Mouse (Mus musculus) E14TG2a.4 (cell line): ENCODE data around the gene Cryzl1.

Source experiments
- H3K27me3 ChIP-seq: 2 replicates; pipeline ENCODE4 v1.6.1; 2014; ENCODE audit warnings: low read length, control low read depth; ENCODE audit not compliant: insufficient read depth
- H3K36me3 ChIP-seq: 2 replicates; pipeline ENCODE4 v1.6.1; 2014; ENCODE audit warnings: low read length, control low read depth; ENCODE audit not compliant: insufficient read depth
- H3K4me1 ChIP-seq: replicated peaks from 2 replicates; pipeline ENCODE4 v1.6.1; 2014; ENCODE audit warnings: low read depth, low read length, control low read depth
- H3K4me3 ChIP-seq: replicated peaks from 2 replicates; pipeline ENCODE4 v1.5.1; 2014; ENCODE audit warnings: mild to moderate bottlenecking, low read length
- H3K9me3 ChIP-seq: 2 replicates; pipeline ENCODE4 v1.6.1; 2014; ENCODE audit warnings: low read length, control low read depth
- CTCF ChIP-seq: conservative IDR thresholded peaks from 2 replicates; pipeline ENCODE4 v1.5.1; 2014; ENCODE audit warnings: low read length
- NANOG ChIP-seq: IDR thresholded peaks from 2 replicates; pipeline ENCODE4 v1.6.1; 2014; ENCODE audit warnings: borderline replicate concordance, low read length, mixed read lengths
- POU5F1 ChIP-seq: IDR thresholded peaks from 2 replicates; pipeline ENCODE4 v1.6.1; 2014; ENCODE audit warnings: low read length, borderline replicate concordance

The Cryzl1 gene

DNA sequence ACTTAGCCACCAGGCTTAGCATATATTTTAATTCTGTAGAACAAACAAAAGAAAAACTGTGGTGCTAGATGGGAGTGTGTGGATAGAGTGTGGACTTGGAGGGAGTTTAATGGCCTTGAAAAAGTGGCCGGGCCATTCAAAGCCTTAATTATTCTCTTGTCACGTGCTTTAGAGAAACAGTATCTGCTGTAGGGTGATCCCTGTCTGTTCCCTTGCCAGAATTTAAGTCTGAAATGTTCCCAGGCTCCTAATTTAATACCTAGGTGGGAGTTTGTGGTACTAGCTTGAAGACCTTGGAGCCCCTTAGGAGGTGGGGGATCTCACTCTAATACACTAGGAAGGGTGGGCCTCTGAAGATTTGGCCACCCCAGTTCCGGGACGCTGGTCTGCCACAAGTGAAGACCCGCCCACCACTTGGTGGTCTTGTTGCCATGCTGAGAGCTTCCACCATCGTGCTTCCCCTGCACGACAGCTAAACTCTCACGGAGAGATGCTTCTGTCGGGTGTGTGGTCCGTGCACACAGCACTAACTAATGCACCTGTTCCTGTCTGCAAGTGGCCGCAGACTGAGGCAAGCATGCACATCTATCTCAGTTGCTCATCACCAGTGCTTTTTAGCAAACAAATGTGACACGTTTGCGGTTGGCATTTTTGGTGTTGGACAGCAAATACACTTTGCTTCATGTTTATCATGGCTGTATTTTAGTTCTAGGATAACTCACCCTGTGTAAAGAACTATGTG lies 23.0 kb upstream of the Cryzl1 start:
- peaks cover 30% of the 10 kb centered on the region for H3K4me1 ChIP-seq
- no peak overlapping the region for H3K4me3 ChIP-seq
- peaks cover 3% of the 10 kb centered on the region; the same call in 1 of the 2 replicates for H3K36me3 ChIP-seq
- H3K9me3 ChIP-seq: no peaks in the 10 kb centered on the region
- no peak for TF ChIP-seq CTCF
- no peak for TF ChIP-seq POU5F1
- no peak for TF ChIP-seq NANOG
- H3K27me3 ChIP-seq: no peaks in the 10 kb centered on the region

DNA sequence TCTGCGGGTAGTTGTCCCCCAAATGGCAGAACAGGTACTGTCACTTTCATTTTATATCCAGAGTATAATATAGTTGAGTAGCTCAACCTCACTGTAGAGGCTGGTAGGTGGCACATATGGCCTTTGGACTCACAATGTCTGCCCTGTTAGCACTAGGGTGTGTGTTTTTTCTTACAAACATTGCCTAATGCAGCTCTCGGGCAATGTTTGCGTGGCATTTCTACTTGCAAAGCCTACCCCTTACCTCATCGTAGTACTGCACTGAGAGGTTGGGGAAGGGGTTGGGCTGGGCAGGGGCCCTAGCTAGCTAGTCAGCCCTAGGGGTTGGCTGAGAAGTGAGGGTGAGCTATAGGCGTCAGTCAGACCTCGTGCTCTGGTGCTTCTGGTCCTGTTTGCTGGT lies 18.8 kb upstream of the Cryzl1 start:
- Histone ChIP-seq H3K36me3 (peaks cover 5% of the 10 kb centered on the region), H3K27me3 (no peaks in the 10 kb centered on the region), H3K9me3 (no peaks in the 10 kb centered on the region), H3K4me3 (no peak overlapping the region), H3K4me1 (peaks cover 35% of the 10 kb centered on the region)
- no peak for TF ChIP-seq POU5F1
- no peak for TF ChIP-seq CTCF
- TF ChIP-seq NANOG: no peak

DNA sequence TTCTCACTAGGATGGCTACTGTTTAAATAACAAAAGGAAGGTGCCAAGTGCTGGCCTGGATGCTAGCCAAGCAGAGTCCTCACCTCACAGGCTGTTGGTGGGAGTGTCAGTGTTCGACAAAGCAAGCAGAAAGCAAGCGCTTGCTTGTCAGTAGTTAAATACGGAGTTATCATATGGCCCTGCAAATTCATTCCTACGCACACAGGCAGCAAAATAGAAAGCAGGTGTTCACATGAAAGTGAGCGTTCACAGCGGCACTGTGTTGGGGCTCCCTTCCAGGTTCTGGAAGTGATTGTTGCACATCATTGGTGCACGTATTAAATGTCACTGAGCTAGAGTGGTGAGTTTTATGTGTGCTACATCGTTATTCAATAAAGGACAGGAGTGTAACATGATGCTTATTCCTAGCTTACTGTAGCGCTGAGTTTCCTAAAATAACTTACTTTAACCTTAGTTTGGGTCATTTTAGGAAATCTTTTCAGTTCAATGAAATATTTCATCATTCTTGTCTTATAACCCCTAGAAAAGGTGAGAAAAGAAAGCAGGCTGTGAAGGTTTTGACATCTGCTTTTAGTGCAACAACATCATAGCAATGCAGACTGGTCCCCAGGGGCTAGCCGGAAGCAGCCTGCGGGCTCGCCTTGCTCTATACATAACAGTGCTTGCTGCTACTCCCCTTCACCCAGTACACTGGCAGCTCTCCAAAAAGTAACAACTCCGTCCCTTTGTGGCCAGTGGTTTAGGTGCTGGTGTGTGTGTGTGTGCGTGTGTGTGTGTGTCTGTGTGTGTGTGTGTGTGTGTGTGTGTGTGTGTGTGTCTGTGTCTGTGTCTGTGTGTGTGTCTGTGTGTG lies 17.6 kb upstream of the Cryzl1 start:
- H3K9me3 ChIP-seq: no peaks in the 10 kb centered on the region
- peaks cover 5% of the 10 kb centered on the region for H3K36me3 ChIP-seq
- no peaks in the 10 kb centered on the region for H3K27me3 ChIP-seq
- H3K4me1 ChIP-seq: peaks cover 30% of the 10 kb centered on the region
- TF ChIP-seq CTCF: no peak
- TF ChIP-seq POU5F1: no peak
- no peak for TF ChIP-seq NANOG
- H3K4me3 ChIP-seq: no peak overlapping the region

DNA sequence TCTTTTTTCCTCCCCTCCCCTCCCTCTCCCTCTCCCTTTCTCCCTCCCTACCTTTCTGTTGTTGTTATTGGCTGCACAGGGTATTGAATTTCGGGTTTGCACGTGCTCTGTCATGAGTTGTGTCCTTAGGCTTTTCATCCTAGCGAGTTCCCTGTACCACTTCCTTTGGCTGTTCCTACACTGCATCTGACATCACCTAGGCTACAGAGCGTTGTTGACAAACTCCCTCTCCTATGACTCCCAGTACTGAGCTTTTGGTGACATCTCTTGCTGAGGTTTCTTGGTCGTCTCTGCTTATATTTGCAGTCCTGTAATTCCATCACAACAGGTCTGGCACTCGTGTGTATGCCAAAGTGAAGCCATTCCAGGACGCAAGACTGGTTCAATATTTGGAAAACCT lies 14.3 kb upstream of the Cryzl1 start:
- Histone ChIP-seq H3K4me3 (no peak overlapping the region), H3K36me3 (peaks cover 5% of the 10 kb centered on the region), H3K27me3 (no peaks in the 10 kb centered on the region), H3K4me1 (peaks cover 62% of the 10 kb centered on the region), H3K9me3 (no peaks in the 10 kb centered on the region)
- TF ChIP-seq POU5F1 (no peak), NANOG (no peak), CTCF (no peak)

DNA sequence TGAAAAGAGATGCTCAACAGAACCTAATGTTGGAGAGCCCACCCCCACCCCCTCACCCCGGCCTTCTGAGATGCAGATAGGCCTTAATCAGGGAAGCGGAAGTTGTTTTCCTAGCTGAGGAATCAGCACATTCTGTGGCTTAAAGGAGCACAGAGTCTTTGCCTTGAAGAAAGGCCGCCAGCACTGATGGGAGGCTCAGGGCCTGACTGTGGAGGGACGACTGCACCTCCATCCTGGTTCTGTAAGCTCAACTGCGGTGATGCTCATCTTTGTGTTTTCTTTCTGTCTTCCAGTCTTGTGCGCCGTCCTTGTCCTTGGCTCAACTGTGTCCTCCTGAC lies 12.1 kb upstream of the Cryzl1 start:
- Histone ChIP-seq H3K9me3 (no peaks in the 10 kb centered on the region), H3K27me3 (no peaks in the 10 kb centered on the region), H3K4me1 (peaks cover 68% of the 10 kb centered on the region), H3K4me3 (peak overlapping the region; percentile 52; the same call in 1 of the 2 replicates), H3K36me3 (peaks cover 5% of the 10 kb centered on the region)
- TF ChIP-seq CTCF (no peak), POU5F1 (no peak), NANOG (no peak)

DNA sequence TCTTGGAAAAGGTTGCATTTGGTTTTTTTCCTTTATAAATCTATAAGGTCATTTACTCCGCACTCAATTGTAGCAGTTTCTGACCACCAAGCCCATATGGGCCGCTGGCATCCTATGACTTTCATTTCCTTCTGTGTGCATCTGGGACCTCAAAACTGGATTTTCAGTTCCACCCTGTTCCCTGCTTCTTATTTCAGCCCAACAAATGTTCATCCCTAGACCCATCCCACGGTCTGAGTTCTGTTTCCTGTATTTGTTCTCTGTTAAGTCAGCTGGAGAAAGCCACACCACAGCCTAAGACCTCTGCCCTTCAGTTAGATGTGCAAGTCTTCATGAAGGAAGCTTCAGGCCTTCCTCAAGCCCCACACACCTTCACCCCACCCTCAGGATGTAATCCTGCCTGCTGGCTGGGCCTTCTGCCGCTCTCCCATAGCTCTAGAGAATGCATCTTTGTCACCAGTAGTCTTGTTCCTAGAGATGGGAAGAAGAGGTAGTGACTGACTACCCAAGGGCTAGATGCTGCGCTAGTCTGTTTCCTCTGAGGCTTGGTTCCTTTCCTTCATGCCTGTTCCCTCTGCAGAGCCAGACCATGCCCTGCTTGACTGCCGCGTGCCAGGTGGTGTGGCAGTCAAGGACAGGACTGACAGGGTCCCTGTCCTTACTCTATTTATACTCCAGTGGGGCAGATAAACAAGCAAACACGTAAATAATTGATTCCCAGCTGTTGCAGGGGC lies 11.6 kb upstream of the Cryzl1 start:
- TF ChIP-seq CTCF (no peak), NANOG (no peak), POU5F1 (no peak)
- Histone ChIP-seq H3K4me3 (peak overlapping the region; percentile 52; the same call in 1 of the 2 replicates), H3K4me1 (peaks cover 68% of the 10 kb centered on the region)

DNA sequence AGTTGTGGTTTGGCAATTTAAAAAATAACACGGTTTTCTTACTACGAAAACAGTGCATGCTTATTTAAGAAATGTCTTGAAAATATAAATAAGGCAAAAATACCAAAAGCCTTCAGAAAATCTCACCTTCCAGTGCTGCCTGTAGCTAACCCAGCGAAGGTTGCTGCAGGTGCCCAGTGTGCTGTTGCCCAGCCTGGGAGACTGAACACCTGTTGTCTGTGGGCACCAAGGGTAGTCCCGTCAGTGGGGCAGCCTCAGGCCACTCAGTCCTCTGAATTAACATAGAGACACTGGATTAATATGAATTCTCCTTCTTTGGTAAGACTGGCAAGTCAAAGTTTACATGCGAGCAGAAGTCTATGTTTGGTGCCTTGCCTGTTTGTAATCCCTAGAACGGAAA lies 9.7 kb upstream of the Cryzl1 start:
- no peaks in the 10 kb centered on the region for H3K27me3 ChIP-seq
- peaks cover 79% of the 10 kb centered on the region for H3K4me1 ChIP-seq
- H3K9me3 ChIP-seq: no peaks in the 10 kb centered on the region
- H3K36me3 ChIP-seq: 0 out of 2 replicates have a peak, but pooled peaks cover 6% of the 10 kb centered on the region
- TF ChIP-seq CTCF: no peak
- no peak for TF ChIP-seq POU5F1
- TF ChIP-seq NANOG: no peak
- no peak overlapping the region for H3K4me3 ChIP-seq

More for the DNA sequence above, 11.6 kb upstream of the Cryzl1 start:
- no peaks in the 10 kb centered on the region for H3K27me3 ChIP-seq
- peaks cover 5% of the 10 kb centered on the region for H3K36me3 ChIP-seq
- H3K9me3 ChIP-seq: no peaks in the 10 kb centered on the region
